Mouse (Mus musculus) right cerebral cortex, postnatal 36 days (tissue): Measurements from ENCODE around the gene Gm8994.
A peak's percentile ranks its signal among the peaks of the same experiment; 100 is the strongest.

ENCODE experiments used
- DNase-seq, 2 experiments: peaks; one replicate each; pipeline ENCODE4 v3.0.0; 2022; ENCODE audit warnings: low spot score in 2 of 2, mixed read lengths in 1 of 2

Gm8994 gene

GRCm38 (mm10) chr6:136363313-136363712 lies 36.0 kb downstream of the Gm8994 start:
- DNase-seq: no peak

- DNase-seq: no peak
Measured at GRCm38 (mm10) chr6:136364008-136364407, 36.7 kb downstream of the Gm8994 start.

- peak; percentile 49 to 68 for DNase-seq
Measured at GRCm38 (mm10) chr6:136364430-136365098, 37.2 kb downstream of the Gm8994 start.

- DNase-seq: no peak
Measured at GRCm38 (mm10) chr6:136376097-136376496, 48.8 kb downstream of the Gm8994 start.
